Mouse (Mus musculus) MEL (cell line): Measurements from ENCODE around the gene AC109138.7.

Source experiments
- CTCF ChIP-seq, 3 experiments: IDR thresholded peaks in 2 of 3; conservative IDR thresholded peaks in 1 of 3; 2 replicates each; pipeline ENCODE4 v1.5.1; 2011 to 2012; ENCODE audit warnings: low read length in 3 of 3, low read depth in 2 of 3, mild to moderate bottlenecking in 2 of 3, improper control_type of control experiment in 1 of 3, inconsistent platforms in 1 of 3, mixed read lengths in 1 of 3, moderate library complexity in 1 of 3; ENCODE audit not compliant: control insufficient read depth in 1 of 3, insufficient read depth in 1 of 3, poor library complexity in 1 of 3, severe bottlenecking in 1 of 3
- EP300 ChIP-seq, 2 experiments: IDR thresholded peaks; 2 replicates each; pipeline ENCODE4 v1.6.1; 2011; ENCODE audit warnings: improper control_type of control experiment in 2 of 2, low read length in 2 of 2, low read depth in 1 of 2, mild to moderate bottlenecking in 1 of 2
- HCFC1 ChIP-seq: IDR thresholded peaks from 2 replicates; pipeline ENCODE4 v1.6.1; 2012; ENCODE audit warnings: low read depth, mild to moderate bottlenecking, inconsistent platforms, low read length, improper control_type of control experiment, moderate library complexity
- MXI1 ChIP-seq: IDR thresholded peaks from 2 replicates; pipeline ENCODE4 v1.6.1; 2011; ENCODE audit warnings: mild to moderate bottlenecking, low read depth, low read length, improper control_type of control experiment
- NRF1 ChIP-seq: IDR thresholded peaks from 2 replicates; pipeline ENCODE4 v1.6.1; 2014; ENCODE audit warnings: low read depth, mild to moderate bottlenecking, inconsistent platforms, low read length, improper control_type of control experiment, moderate library complexity; ENCODE audit not compliant: poor library complexity, insufficient read depth, severe bottlenecking
- POLR2A ChIP-seq, 2 experiments: IDR thresholded peaks; 2 replicates each; pipeline ENCODE4 v1.6.1; 2011 to 2012; ENCODE audit warnings: low read length in 2 of 2, mild to moderate bottlenecking in 2 of 2, control low read depth in 1 of 2, improper control_type of control experiment in 1 of 2, low read depth in 1 of 2, moderate library complexity in 1 of 2; ENCODE audit not compliant: control insufficient read depth in 1 of 2, insufficient read depth in 1 of 2, poor library complexity in 1 of 2
- RAD21 ChIP-seq: IDR thresholded peaks from 2 replicates; pipeline ENCODE4 v1.6.1; 2011; ENCODE audit warnings: mild to moderate bottlenecking, low read depth, low read length, improper control_type of control experiment
- SIN3A ChIP-seq: IDR thresholded peaks from 2 replicates; pipeline ENCODE4 v1.6.1; 2012; ENCODE audit warnings: low read length, improper control_type of control experiment, inconsistent platforms
- TAL1 ChIP-seq: IDR thresholded peaks from 2 replicates; pipeline ENCODE4 v1.6.1; 2012; ENCODE audit warnings: mild to moderate bottlenecking, inconsistent platforms, low read length, moderate library complexity, mixed read lengths
- USF1 ChIP-seq: IDR thresholded peaks from 2 replicates; pipeline ENCODE4 v1.6.1; 2014; ENCODE audit warnings: low read depth, mild to moderate bottlenecking, inconsistent platforms, low read length, improper control_type of control experiment, moderate library complexity

GRCm38 (mm10) chr19:4191528-4192250 lies 22.5 kb upstream of the AC109138.7 start, which contains the start of gene Ppp1ca:
- TF ChIP-seq TAL1: no peak
- TF ChIP-seq HCFC1: peak; percentile 71
- TF ChIP-seq MXI1: no peak
- TF ChIP-seq POLR2A (IDR thresholded peaks at IDR 0.05; ENCODE audit: control insufficient read depth in 1 of 2, insufficient read depth in 1 of 2, low read depth in 1 of 2, low read length in 2 of 2, poor library complexity in 1 of 2): peak; percentile 60 to 90
- TF ChIP-seq NRF1: 0 out of 2 replicates have a peak, but pooled peaks have one; percentile 24
- peak in 2 of 3 experiments; percentile 74 to 86; a peak in 5 of 6 replicates for TF ChIP-seq CTCF (IDR thresholded peaks at IDR 0.05 in 2 of 3, conservative IDR thresholded peaks at IDR 0.05 in 1 of 3; ENCODE audit: control insufficient read depth in 1 of 3, insufficient read depth in 1 of 3, low read depth in 2 of 3, low read length in 3 of 3, poor library complexity in 1 of 3, severe bottlenecking in 1 of 3)
- no peak for TF ChIP-seq USF1
- TF ChIP-seq SIN3A: peak; percentile 71
- TF ChIP-seq EP300 (IDR thresholded peaks at IDR 0.05; ENCODE audit: low read depth in 1 of 2, low read length in 2 of 2): peak in 1 of 2 experiments; percentile 26; a peak in 2 of 4 replicates
- no peak; the same call in none of the 2 replicates for TF ChIP-seq RAD21
